Mouse (Mus musculus): ENCODE results near the gene Lamtor1. TPM values are rescaled to one million over a fixed set of nuclear protein-coding genes. Genes with fewer than 3 reads are reported as not detected.

Gene Lamtor1
- polyA plus RNA-seq, 1 experiment from 2014 or later: 166 TPM

- ATAC-seq (ENCODE audit: insufficient number of reproducible peaks, low FRiP score, low TSS enrichment, low read depth): no peak
These were observed 34.4 kb upstream of the Lamtor1 start for GRCm38 (mm10) chr7:101871296-101871695.

GRCm38 (mm10) chr7:101875978-101876377, 29.7 kb upstream of the Lamtor1 start:
- H3K4me3 ChIP-seq (replicated peaks): no peak overlapping the region
- ATAC-seq (ENCODE audit: insufficient number of reproducible peaks, low FRiP score, low TSS enrichment, low read depth): no peak
- H3K9me3 ChIP-seq (replicated peaks): no peaks in the 10 kb centered on the region
- no peaks in the 10 kb centered on the region for H3K36me3 ChIP-seq
- H3K4me1 ChIP-seq: no peaks in the 10 kb centered on the region
- no peak overlapping the region for H3K27ac ChIP-seq (replicated peaks)
- no peaks in the 10 kb centered on the region for H3K27me3 ChIP-seq
- H3K9ac ChIP-seq: no peak overlapping the region
- H3K4me2 ChIP-seq (replicated peaks): no peak overlapping the region
- WGBS: 93% methylated on average over 1 of the region's 1 CpGs

More at GRCm38 (mm10) chr7:101871296-101871695, 34.4 kb upstream of the Lamtor1 start:
- H3K4me1 ChIP-seq: no peaks in the 10 kb centered on the region
- H3K4me3 ChIP-seq (replicated peaks): no peak overlapping the region
- no peaks in the 10 kb centered on the region for H3K9me3 ChIP-seq (replicated peaks)
- WGBS: 85% methylated on average over 3 of the region's 3 CpGs
- H3K36me3 ChIP-seq: no peaks in the 10 kb centered on the region
- H3K9ac ChIP-seq: no peak overlapping the region
- H3K4me2 ChIP-seq (replicated peaks): no peak overlapping the region
- H3K27me3 ChIP-seq: no peaks in the 10 kb centered on the region
- no peak overlapping the region for H3K27ac ChIP-seq (replicated peaks)

- Histone ChIP-seq H3K4me1 (no peaks in the 10 kb centered on the region), H3K9me3 (replicated peaks) (no peaks in the 10 kb centered on the region), H3K4me3 (replicated peaks) (no peak overlapping the region), H3K36me3 (no peaks in the 10 kb centered on the region), H3K27ac (replicated peaks) (no peak overlapping the region), H3K9ac (no peak overlapping the region), H3K27me3 (no peaks in the 10 kb centered on the region), H3K4me2 (replicated peaks) (no peak overlapping the region)
- ATAC-seq (ENCODE audit: insufficient number of reproducible peaks, low FRiP score, low TSS enrichment, low read depth): no peak
- 79% methylated on average over 4 of the region's 4 CpGs for WGBS
These were observed 24.8 kb upstream of the Lamtor1 start for GRCm38 (mm10) chr7:101880855-101881254.

GRCm38 (mm10) chr7:101882413-101883154, 23.1 kb upstream of the Lamtor1 start:
- H3K9ac ChIP-seq: no peak overlapping the region
- no peaks in the 10 kb centered on the region for H3K36me3 ChIP-seq
- 71% methylated on average over 9 of the region's 9 CpGs for WGBS

GRCm38 (mm10) chr7:101884160-101884559, 21.5 kb upstream of the Lamtor1 start:
- H3K27ac ChIP-seq (replicated peaks): no peak overlapping the region
- ATAC-seq (ENCODE audit: insufficient number of reproducible peaks, low FRiP score, low TSS enrichment, low read depth): no peak
- H3K36me3 ChIP-seq: no peaks in the 10 kb centered on the region
- no peak overlapping the region for H3K9ac ChIP-seq
- H3K4me3 ChIP-seq (replicated peaks): no peak overlapping the region
- no peaks in the 10 kb centered on the region for H3K27me3 ChIP-seq
- WGBS: 89% methylated on average over 4 of the region's 4 CpGs
- no peaks in the 10 kb centered on the region for H3K4me1 ChIP-seq
- no peaks in the 10 kb centered on the region for H3K9me3 ChIP-seq (replicated peaks)
- no peak overlapping the region for H3K4me2 ChIP-seq (replicated peaks)

More at GRCm38 (mm10) chr7:101882413-101883154, 23.1 kb upstream of the Lamtor1 start:
- H3K4me2 ChIP-seq (replicated peaks): no peak overlapping the region
- no peak for ATAC-seq (ENCODE audit: insufficient number of reproducible peaks, low FRiP score, low TSS enrichment, low read depth)
- H3K27me3 ChIP-seq: no peaks in the 10 kb centered on the region
- no peak overlapping the region for H3K4me3 ChIP-seq (replicated peaks)
- no peaks in the 10 kb centered on the region for H3K4me1 ChIP-seq
- no peaks in the 10 kb centered on the region for H3K9me3 ChIP-seq (replicated peaks)
- H3K27ac ChIP-seq (replicated peaks): no peak overlapping the region

- H3K27me3 ChIP-seq: no peaks in the 10 kb centered on the region
- no peak overlapping the region for H3K4me3 ChIP-seq (replicated peaks)
- H3K9me3 ChIP-seq (replicated peaks): no peaks in the 10 kb centered on the region
- H3K27ac ChIP-seq (replicated peaks): no peak overlapping the region
- no peak overlapping the region for H3K4me2 ChIP-seq (replicated peaks)
- no peak overlapping the region for H3K9ac ChIP-seq
- ATAC-seq (ENCODE audit: insufficient number of reproducible peaks, low FRiP score, low TSS enrichment, low read depth): no peak
- no peaks in the 10 kb centered on the region for H3K36me3 ChIP-seq
- WGBS: 81% methylated on average over 6 of the region's 6 CpGs
- H3K4me1 ChIP-seq: no peaks in the 10 kb centered on the region
These were observed 19.4 kb upstream of the Lamtor1 start for GRCm38 (mm10) chr7:101886274-101886673.

GRCm38 (mm10) chr7:101888460-101888859, 17.2 kb upstream of the Lamtor1 start:
- 74% methylated on average over 4 of the region's 4 CpGs for WGBS
- Histone ChIP-seq H3K9ac (no peak overlapping the region), H3K4me3 (replicated peaks) (no peak overlapping the region), H3K4me1 (no peaks in the 10 kb centered on the region), H3K27me3 (no peaks in the 10 kb centered on the region; the same call in 1 of the 2 replicates), H3K36me3 (no peaks in the 10 kb centered on the region), H3K4me2 (replicated peaks) (no peak overlapping the region), H3K9me3 (replicated peaks) (no peaks in the 10 kb centered on the region), H3K27ac (replicated peaks) (no peak overlapping the region)
- no peak for ATAC-seq (ENCODE audit: insufficient number of reproducible peaks, low FRiP score, low TSS enrichment, low read depth)

GRCm38 (mm10) chr7:101895695-101896094, 10.0 kb upstream of the Lamtor1 start:
- 0 out of 2 replicates have a peak, but pooled peaks cover 7% of the 10 kb centered on the region for H3K36me3 ChIP-seq
- H3K4me3 ChIP-seq (replicated peaks): peak overlapping the region; percentile 73
- WGBS: 40% methylated on average over 9 of the region's 9 CpGs
- ATAC-seq (ENCODE audit: insufficient number of reproducible peaks, low FRiP score, low TSS enrichment, low read depth): no peak
- peak overlapping the region; percentile 95 for H3K27ac ChIP-seq (replicated peaks)
- H3K4me2 ChIP-seq (replicated peaks): peak overlapping the region; percentile 55
- no peaks in the 10 kb centered on the region for H3K9me3 ChIP-seq (replicated peaks)
- peaks cover 12% of the 10 kb centered on the region for H3K4me1 ChIP-seq
- H3K9ac ChIP-seq: 0 out of 2 replicates have a peak overlapping the region, but pooled peaks have one; percentile 35
- no peaks in the 10 kb centered on the region; the same call in 1 of the 2 replicates for H3K27me3 ChIP-seq

- Histone ChIP-seq H3K4me3 (replicated peaks) (peak overlapping the region; percentile 73), H3K9ac (peak overlapping the region; percentile 39), H3K27me3 (no peaks in the 10 kb centered on the region; the same call in 1 of the 2 replicates), H3K4me2 (replicated peaks) (peak overlapping the region; percentile 55), H3K4me1 (peaks cover 12% of the 10 kb centered on the region), H3K9me3 (replicated peaks) (no peaks in the 10 kb centered on the region), H3K27ac (replicated peaks) (peak overlapping the region; percentile 95), H3K36me3 (peaks cover 7% of the 10 kb centered on the region; the same call in 1 of the 2 replicates)
- peak; percentile 98 for ATAC-seq (ENCODE audit: insufficient number of reproducible peaks, low FRiP score, low TSS enrichment, low read depth)
- under 1% methylated on average over 57 of the region's 57 CpGs for WGBS
These were observed 9.3 kb upstream of the Lamtor1 start for GRCm38 (mm10) chr7:101896104-101897066.

GRCm38 (mm10) chr7:101900331-101901097, 5.2 kb upstream of the Lamtor1 start:
- Histone ChIP-seq H3K4me2 (replicated peaks) (no peak overlapping the region), H3K27me3 (no peaks in the 10 kb centered on the region), H3K27ac (replicated peaks) (no peak overlapping the region), H3K9ac (no peak overlapping the region), H3K4me1 (peaks cover 14% of the 10 kb centered on the region), H3K9me3 (replicated peaks) (no peaks in the 10 kb centered on the region), H3K36me3 (peaks cover 7% of the 10 kb centered on the region; the same call in 1 of the 2 replicates), H3K4me3 (replicated peaks) (no peak overlapping the region)
- 84% methylated on average over 16 of the region's 16 CpGs for WGBS
- no peak for ATAC-seq (ENCODE audit: insufficient number of reproducible peaks, low FRiP score, low TSS enrichment, low read depth)
